Mouse (Mus musculus) heart, postnatal 0 days (tissue): ENCODE results near the gene Lrrc32. TPM values are rescaled to one million over a fixed set of nuclear protein-coding genes. Genes with fewer than 3 reads are reported as not detected.

Experiments
- ATAC-seq: fragments of 200-750 bp; cut with Nextera tagmentation; 2 replicates; pipeline ENCODE4 v1.8.0; 2017; ENCODE audit warnings: low read depth, moderate number of reproducible peaks, moderate library complexity; ENCODE audit not compliant: insufficient read depth
- DNase-seq: peaks from one replicate; pipeline ENCODE4 v3.0.0-alpha.2; 2016; ENCODE audit warnings: low spot score
- H3K27ac ChIP-seq: fragments of 300-500 bp; sonication (generic); 2 replicates; pipeline ENCODE4 v1.5.1; 2014; ENCODE audit warnings: low read depth, mild to moderate bottlenecking
- H3K27me3 ChIP-seq: fragments of 300-500 bp; sonication (generic); 2 replicates; pipeline ENCODE4 v1.6.1; 2014; ENCODE audit warnings: low read length, mixed read lengths; ENCODE audit not compliant: control insufficient read depth, insufficient read depth
- H3K36me3 ChIP-seq: fragments of 300-500 bp; sonication (generic); replicated peaks from 2 replicates; pipeline ENCODE4 v1.6.1; 2014; ENCODE audit warnings: low read length, mixed read lengths; ENCODE audit not compliant: control insufficient read depth, insufficient read depth
- H3K4me1 ChIP-seq: fragments of 300-500 bp; sonication (generic); 2 replicates; pipeline ENCODE4 v1.6.1; 2014; ENCODE audit warnings: antibody characterized with exemption; ENCODE audit not compliant: control insufficient read depth, insufficient read depth
- H3K4me2 ChIP-seq: fragments of 300-500 bp; sonication (generic); 2 replicates; pipeline ENCODE4 v1.6.1; 2014; ENCODE audit warnings: low read depth, mild to moderate bottlenecking, low read length, moderate library complexity
- H3K4me3 ChIP-seq: fragments of 300-500 bp; sonication (generic); 2 replicates; pipeline ENCODE4 v1.5.1; 2014; ENCODE audit warnings: low read depth, low read length
- H3K9ac ChIP-seq: fragments of 300-500 bp; sonication (generic); replicated peaks from 2 replicates; pipeline ENCODE4 v1.6.1; 2014; ENCODE audit warnings: low read depth, low read length, mixed read lengths
- H3K9me3 ChIP-seq: fragments of 300-500 bp; sonication (generic); replicated peaks from 2 replicates; pipeline ENCODE4 v1.6.1; 2016; ENCODE audit warnings: low read length; ENCODE audit not compliant: control insufficient read depth
- CTCF ChIP-seq: IDR thresholded peaks from 2 replicates; pipeline ENCODE4 v1.5.1; 2016; ENCODE audit warnings: antibody characterized with exemption, control low read depth, low read depth
- EP300 ChIP-seq: IDR thresholded peaks from 2 replicates; pipeline ENCODE4 v1.6.1; 2016; ENCODE audit warnings: antibody characterized with exemption, low read depth
- WGBS: fragments of 180-500 bp; shearing (Covaris S2); extraction: QIAGEN DNeasy Blood & Tissue Kit; methylation state at CpG from one replicate; pipeline ENCODE4 v1.1.7; 2014; 5-methylcytosine and 5-hydroxymethylcytosine counted together
- polyA plus RNA-seq: library from polyadenylated mRNA; unstranded; fragments of >200 nt; fragmentation: Nextera tagmentation; extraction: Ambion mirVana; gene quantifications from 2 replicates; pipeline ENCODE4 v1.2.1, GENCODE M21; 2015
- total RNA-seq: library from RNA; depleted of rRNA; stranded (reverse); fragments of >200 nt; gene quantifications from 2 replicates; pipeline ENCODE4 v1.2.3, GENCODE M21; 2014; ENCODE audit warnings: low replicate concordance

Lrrc32 gene
- total and polyA plus RNA-seq, 2 experiments from 2014 or later, result 5.7 to 10.3 TPM

DNA sequence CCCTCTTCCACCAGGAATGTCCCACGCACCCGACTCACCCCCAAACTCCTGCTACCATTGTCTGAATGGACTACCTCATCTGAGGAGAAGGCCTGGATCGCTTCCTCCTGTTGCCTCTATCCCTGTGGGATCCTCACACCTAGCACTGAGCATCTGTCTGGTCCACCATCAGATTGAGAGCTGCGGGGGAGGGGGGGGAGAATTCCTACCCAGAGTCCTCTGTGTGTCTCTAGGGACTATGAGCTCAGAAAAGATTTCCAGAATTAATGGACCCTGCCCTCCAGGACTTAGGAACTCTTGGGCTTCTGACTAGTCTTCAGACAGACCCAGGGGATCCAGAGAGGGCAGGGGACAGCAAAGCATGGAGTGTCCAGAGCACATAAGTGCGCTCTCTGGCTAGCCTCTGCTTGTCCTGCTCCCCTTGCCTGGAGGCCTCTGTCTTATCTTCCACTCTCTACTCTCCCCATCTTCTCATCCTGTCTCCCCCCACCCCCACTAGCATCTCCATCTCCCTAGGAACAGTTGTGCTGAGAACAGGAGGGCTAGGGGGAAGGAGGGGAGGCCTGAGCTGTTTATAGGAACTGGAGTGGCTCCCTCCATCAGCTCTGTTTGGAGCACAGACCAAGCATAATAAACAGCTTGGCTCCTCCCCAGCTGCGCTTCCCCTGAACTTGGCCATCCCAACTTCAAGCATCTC is 15.0 kb downstream of the Lrrc32 start:
- H3K4me3 ChIP-seq, result no peak overlapping the region
- TF ChIP-seq EP300, result no peak
- no peak for TF ChIP-seq CTCF
- no peaks in the 10 kb centered on the region for H3K36me3 ChIP-seq
- DNase-seq (no peak), ATAC-seq (peak; percentile 57)
- peak overlapping the region; percentile 66 for H3K27ac ChIP-seq
- H3K9ac ChIP-seq, result no peak overlapping the region
- 56% methylated on average over 6 of the region's 6 CpGs for WGBS
- no peaks in the 10 kb centered on the region for H3K27me3 ChIP-seq
- peaks cover 7% of the 10 kb centered on the region for H3K4me1 ChIP-seq
- H3K9me3 ChIP-seq, result no peaks in the 10 kb centered on the region
- no peak overlapping the region for H3K4me2 ChIP-seq

DNA sequence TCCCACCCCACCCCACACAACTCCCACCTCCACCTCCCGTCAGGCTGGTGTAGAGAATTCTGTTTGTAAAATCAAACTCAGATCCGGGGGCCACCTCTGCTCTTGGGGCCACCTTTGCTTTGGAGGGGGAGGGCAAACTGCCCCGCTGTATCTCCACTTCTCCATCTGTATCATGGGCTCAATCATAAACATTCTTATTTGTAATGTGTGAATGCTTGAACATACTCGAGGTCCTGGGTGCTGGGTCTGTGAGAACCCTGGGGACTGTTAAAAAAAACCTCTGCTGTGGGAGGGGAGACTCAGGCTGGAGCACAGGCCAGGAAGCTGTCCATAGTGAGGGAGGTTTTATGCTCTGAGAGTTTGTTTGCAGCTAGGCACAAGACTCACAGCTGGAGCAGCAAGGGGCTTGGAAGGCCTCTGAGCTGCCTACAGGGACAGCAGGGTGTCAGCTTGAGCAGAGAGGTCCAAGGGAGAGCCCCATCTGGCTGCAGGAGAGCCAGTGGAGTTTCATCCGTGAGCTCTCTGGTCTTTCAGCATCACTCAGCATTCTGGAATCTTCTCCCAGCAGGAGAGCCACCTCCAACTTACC is 15.7 kb downstream of the Lrrc32 start:
- Histone ChIP-seq H3K27ac (peak overlapping the region; percentile 66), H3K9ac (no peak overlapping the region), H3K36me3 (no peaks in the 10 kb centered on the region), H3K4me3 (no peak overlapping the region), H3K4me1 (peaks cover 7% of the 10 kb centered on the region), H3K4me2 (no peak overlapping the region), H3K27me3 (no peaks in the 10 kb centered on the region), H3K9me3 (no peaks in the 10 kb centered on the region)
- peak; percentile 25 for ATAC-seq
- 37% methylated on average over 5 of the region's 5 CpGs for WGBS
- TF ChIP-seq CTCF (no peak), EP300 (no peak)
- DNase-seq, result no peak

DNA sequence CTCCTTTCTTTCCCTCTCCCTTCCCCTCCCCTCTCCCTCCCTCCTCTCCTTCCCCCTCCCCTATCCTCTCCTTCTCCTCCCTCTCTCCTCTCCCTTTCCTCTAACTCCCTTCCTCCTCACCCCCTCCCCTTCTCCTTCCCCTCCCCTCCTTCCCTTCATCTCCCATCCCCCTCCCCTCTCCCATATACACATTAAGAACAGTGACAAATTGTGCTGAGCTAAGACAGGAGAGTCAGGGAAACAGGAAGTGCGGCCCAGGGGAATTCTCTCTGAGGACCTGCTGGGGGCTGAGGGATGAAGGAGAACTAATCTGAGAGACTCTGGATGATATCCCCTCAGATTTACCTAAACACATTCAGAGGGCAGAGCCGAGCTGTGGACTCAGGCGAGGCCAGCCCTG is 16.6 kb downstream of the Lrrc32 start:
- Histone ChIP-seq H3K4me1 (peaks cover 7% of the 10 kb centered on the region), H3K9me3 (no peaks in the 10 kb centered on the region), H3K9ac (no peak overlapping the region), H3K4me3 (no peak overlapping the region), H3K27ac (no peak overlapping the region), H3K36me3 (no peaks in the 10 kb centered on the region), H3K4me2 (no peak overlapping the region), H3K27me3 (no peaks in the 10 kb centered on the region)
- WGBS, result 56% methylated on average over 3 of the region's 3 CpGs
- no peak for ATAC-seq
- TF ChIP-seq EP300 (no peak), CTCF (no peak)
- DNase-seq, result no peak

DNA sequence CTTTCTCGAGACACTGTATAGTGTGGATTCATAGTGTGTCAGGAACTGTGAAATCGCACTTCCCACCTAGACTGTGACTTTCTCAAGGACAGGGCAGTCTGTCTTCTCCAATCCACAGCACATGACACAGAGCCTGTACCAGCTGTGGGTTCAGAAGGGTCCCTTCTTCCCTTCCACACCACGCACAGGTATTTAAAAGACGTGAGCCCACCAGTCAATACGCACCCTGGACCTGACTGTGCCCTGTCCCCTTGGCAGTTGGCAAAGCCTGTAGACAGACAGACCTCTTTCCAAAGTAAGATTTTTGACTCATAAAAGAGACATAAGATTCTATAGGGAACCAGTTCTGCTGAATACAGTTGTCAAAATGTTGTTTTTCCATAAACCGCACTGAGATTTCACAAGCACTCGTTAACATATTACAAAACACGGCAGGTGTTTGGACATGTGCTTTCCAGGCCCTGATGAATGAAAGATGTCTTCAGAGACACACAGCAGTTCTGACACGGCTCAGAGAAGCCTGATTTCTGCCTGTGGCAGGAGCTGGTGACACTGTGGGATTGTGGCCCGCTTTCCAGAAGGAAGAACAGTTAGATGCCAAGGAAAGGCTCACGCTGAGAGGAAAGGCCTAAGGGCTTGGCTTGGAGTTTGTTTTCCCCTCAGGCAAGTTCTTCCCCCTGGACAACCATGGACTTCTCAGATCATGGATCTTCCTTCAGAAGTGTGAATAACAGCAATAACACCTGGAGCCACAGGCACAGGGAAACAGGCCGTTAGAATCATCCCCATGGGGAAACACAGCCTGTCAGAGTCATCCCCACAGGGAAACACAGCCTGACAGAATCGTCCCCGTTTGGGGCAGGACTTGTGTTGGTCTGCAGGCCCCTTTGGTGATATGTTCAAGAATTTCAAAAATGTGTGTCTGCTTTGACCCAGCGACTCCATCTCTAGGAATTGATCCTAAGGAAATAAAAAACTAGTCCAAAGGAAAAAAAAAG is 22.2 kb downstream of the Lrrc32 start:
- TF ChIP-seq CTCF (no peak), EP300 (no peak)
- no peak for ATAC-seq
- no peak overlapping the region for H3K27ac ChIP-seq
- H3K27me3 ChIP-seq, result no peaks in the 10 kb centered on the region
- H3K4me2 ChIP-seq, result no peak overlapping the region
- H3K36me3 ChIP-seq, result no peaks in the 10 kb centered on the region
- no peak for DNase-seq
- no peaks in the 10 kb centered on the region for H3K9me3 ChIP-seq
- WGBS, result 58% methylated on average over 15 of the region's 15 CpGs
- H3K9ac ChIP-seq, result no peak overlapping the region
- no peaks in the 10 kb centered on the region for H3K4me1 ChIP-seq
- no peak overlapping the region for H3K4me3 ChIP-seq

DNA sequence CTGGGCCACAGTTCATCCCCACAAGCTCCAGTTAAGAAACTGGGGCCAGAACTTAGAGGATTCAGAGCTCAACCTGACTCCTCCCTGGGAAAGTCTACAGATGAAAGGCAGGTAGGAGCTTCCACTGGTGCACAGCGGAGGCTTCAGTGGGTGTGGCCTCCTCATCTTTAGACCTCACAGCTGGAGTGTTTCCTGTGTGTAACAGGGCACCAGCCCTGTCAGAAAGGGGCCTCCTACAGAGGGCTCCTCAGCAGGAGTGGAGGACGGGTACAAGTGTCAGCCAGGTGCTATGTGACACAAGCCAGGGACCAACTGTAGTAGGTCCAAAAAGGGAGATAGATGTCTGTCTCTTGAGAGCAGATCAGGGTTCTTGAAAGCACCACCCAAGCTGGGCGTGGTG is 24.2 kb downstream of the Lrrc32 start:
- Histone ChIP-seq H3K4me2 (no peak overlapping the region), H3K4me3 (no peak overlapping the region), H3K4me1 (no peaks in the 10 kb centered on the region), H3K27me3 (no peaks in the 10 kb centered on the region), H3K9ac (no peak overlapping the region), H3K27ac (no peak overlapping the region), H3K9me3 (no peaks in the 10 kb centered on the region), H3K36me3 (no peaks in the 10 kb centered on the region)
- 51% methylated on average over 3 of the region's 3 CpGs for WGBS
- DNase-seq, result no peak
- TF ChIP-seq CTCF (no peak), EP300 (no peak)
- no peak for ATAC-seq
